Mouse (Mus musculus) heart, embryonic 16.5 days (tissue): ENCODE data around the gene Adcy2. TPM values are rescaled to one million over a fixed set of nuclear protein-coding genes. Genes with fewer than 3 reads are reported as not detected.

ENCODE experiments used
- ATAC-seq: fragments of 200-750 bp; cut with Nextera tagmentation; replicated peaks from 2 replicates; pipeline ENCODE4 v1.8.0; 2017; ENCODE audit warnings: moderate number of reproducible peaks; ENCODE audit not compliant: insufficient read depth, low FRiP score; ENCODE audit errors: extremely low read depth
- H3K27ac ChIP-seq: fragments of 300-500 bp; sonication (generic); 2 replicates; pipeline ENCODE4 v1.5.1; 2014; ENCODE audit warnings: mild to moderate bottlenecking, low read length, control low read depth, moderate library complexity
- H3K27me3 ChIP-seq: fragments of 300-500 bp; sonication (generic); 2 replicates; pipeline ENCODE4 v1.6.1; 2014; ENCODE audit warnings: low read length, mixed read lengths; ENCODE audit not compliant: control insufficient read depth, insufficient read depth
- H3K36me3 ChIP-seq: fragments of 300-500 bp; sonication (generic); 2 replicates; pipeline ENCODE4 v1.6.1; 2014; ENCODE audit not compliant: control insufficient read depth, insufficient read depth
- H3K4me1 ChIP-seq: fragments of 300-500 bp; sonication (generic); 2 replicates; pipeline ENCODE4 v1.6.1; 2014; ENCODE audit warnings: low read length, mixed read lengths; ENCODE audit not compliant: control insufficient read depth, insufficient read depth
- H3K4me2 ChIP-seq: fragments of 300-500 bp; sonication (generic); 2 replicates; pipeline ENCODE4 v1.6.1; 2014; ENCODE audit warnings: low read depth, mild to moderate bottlenecking, control low read depth, low read length
- H3K4me3 ChIP-seq: fragments of 300-500 bp; sonication (generic); 2 replicates; pipeline ENCODE4 v1.5.1; 2014; ENCODE audit warnings: mild to moderate bottlenecking, control low read depth, low read length
- H3K9ac ChIP-seq: fragments of 300-500 bp; sonication (generic); 2 replicates; pipeline ENCODE4 v1.6.1; 2014; ENCODE audit warnings: low read length, control low read depth
- H3K9me3 ChIP-seq: fragments of 300-500 bp; sonication (generic); replicated peaks from 2 replicates; pipeline ENCODE4 v1.6.1; 2016; ENCODE audit warnings: low read length; ENCODE audit not compliant: control insufficient read depth
- WGBS: fragments of 180-500 bp; shearing (Covaris S2); extraction: QIAGEN DNeasy Blood & Tissue Kit; methylation state at CpG from one replicate; pipeline ENCODE4 v1.1.7; 2014; 5-methylcytosine and 5-hydroxymethylcytosine counted together
- polyA plus RNA-seq: library from polyadenylated mRNA; unstranded; fragments of >200 nt; fragmentation: Nextera tagmentation; extraction: Ambion mirVana; gene quantifications from 2 replicates; pipeline ENCODE4 v1.2.1, GENCODE M21; 2015

Adcy2 gene
- polyA plus RNA-seq, 1 experiment from 2014 or later = 0.58 TPM

DNA sequence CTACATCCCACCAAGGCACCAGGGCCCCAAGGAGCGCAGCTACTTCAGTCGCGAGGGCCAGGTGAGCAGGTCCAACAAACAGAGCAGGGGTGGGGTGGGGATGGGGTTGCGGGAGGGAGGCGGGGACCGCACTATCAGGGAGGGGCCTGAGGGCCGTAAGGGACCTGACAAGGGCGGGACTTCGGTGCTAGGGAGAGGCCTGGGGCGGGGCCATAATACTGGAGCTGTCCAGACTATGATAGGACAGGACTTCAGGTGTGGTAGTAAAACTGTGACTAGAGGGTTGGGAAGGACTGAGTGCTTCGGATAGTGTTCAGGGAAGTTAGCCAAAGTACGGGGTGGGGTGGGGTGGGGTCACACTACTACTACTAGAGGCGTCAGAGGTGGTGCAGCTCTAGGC is 401.7 kb downstream of the Adcy2 start:
- ATAC-seq = 0 out of 2 replicates have a peak, but pooled peaks have one; percentile 33

DNA sequence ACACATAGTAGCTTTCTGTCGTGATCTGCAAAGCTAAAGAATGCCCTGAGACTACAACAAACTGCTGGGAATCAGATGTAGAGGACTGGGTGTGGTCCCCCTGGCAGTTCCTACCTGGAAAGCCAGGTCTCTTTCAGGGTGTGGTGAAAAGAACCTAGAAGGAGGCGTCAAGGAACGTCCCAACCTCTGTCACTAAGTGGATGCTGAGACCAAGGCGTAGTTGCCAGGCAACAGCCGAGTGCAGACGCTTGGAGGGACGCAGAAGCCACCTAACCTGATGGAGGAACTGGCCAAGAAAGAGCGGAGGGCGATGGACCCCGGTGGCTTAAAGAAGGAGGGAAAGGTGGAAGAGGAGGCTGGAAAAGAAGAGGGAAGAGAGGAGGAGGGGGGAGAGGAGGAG is 402.1 kb downstream of the Adcy2 start, which contains the start of gene 1700001L19Rik:
1700001L19Rik (plus strand) TSS at position 223 of the 400 bp plus-strand sequence.
- Histone ChIP-seq H3K36me3 (peaks cover 10% of the 10 kb centered on the region), H3K4me3 (no peak within 1 kb of the TSS), H3K9ac (no peak within 1 kb of the TSS), H3K4me2 (peak within 1 kb of the TSS; percentile 3; the same call in 1 of the 2 replicates), H3K9me3 (no peaks in the 10 kb centered on the region), H3K27ac (no peak within 1 kb of the TSS), H3K27me3 (peaks cover 7% of the 10 kb centered on the region; the same call in 1 of the 2 replicates), H3K4me1 (peaks cover 5% of the 10 kb centered on the region; the same call in 1 of the 2 replicates)
- no peak for ATAC-seq
- 12% methylated on average over 10 of the region's 10 CpGs for WGBS

More for the DNA sequence above, 401.7 kb downstream of the Adcy2 start:
- Histone ChIP-seq H3K27me3 (peaks cover 7% of the 10 kb centered on the region; the same call in 1 of the 2 replicates), H3K9me3 (no peaks in the 10 kb centered on the region), H3K4me3 (no peak overlapping the region), H3K4me1 (peaks cover 5% of the 10 kb centered on the region; the same call in 1 of the 2 replicates), H3K4me2 (peak overlapping the region; percentile 3; the same call in 1 of the 2 replicates), H3K36me3 (peaks cover 6% of the 10 kb centered on the region), H3K27ac (no peak overlapping the region), H3K9ac (no peak overlapping the region)
- 21% methylated on average over 13 of the region's 13 CpGs for WGBS

GRCm38 (mm10) chr13:68593797-68594196 is 405.5 kb downstream of the Adcy2 start:
- no peak overlapping the region for H3K9ac ChIP-seq
- H3K27ac ChIP-seq = no peak overlapping the region
- H3K27me3 ChIP-seq = peaks cover 7% of the 10 kb centered on the region; the same call in 1 of the 2 replicates
- no peak overlapping the region for H3K4me3 ChIP-seq
- H3K4me1 ChIP-seq = no peaks in the 10 kb centered on the region
- no peaks in the 10 kb centered on the region for H3K9me3 ChIP-seq
- H3K36me3 ChIP-seq = peaks cover 38% of the 10 kb centered on the region
- H3K4me2 ChIP-seq = no peak overlapping the region
- WGBS = 68% methylated on average over 1 of the region's 1 CpGs
- no peak for ATAC-seq

GRCm38 (mm10) chr13:68588352-68588751 is 411.0 kb downstream of the Adcy2 start:
- no peak for ATAC-seq
- no peak overlapping the region for H3K9ac ChIP-seq

DNA sequence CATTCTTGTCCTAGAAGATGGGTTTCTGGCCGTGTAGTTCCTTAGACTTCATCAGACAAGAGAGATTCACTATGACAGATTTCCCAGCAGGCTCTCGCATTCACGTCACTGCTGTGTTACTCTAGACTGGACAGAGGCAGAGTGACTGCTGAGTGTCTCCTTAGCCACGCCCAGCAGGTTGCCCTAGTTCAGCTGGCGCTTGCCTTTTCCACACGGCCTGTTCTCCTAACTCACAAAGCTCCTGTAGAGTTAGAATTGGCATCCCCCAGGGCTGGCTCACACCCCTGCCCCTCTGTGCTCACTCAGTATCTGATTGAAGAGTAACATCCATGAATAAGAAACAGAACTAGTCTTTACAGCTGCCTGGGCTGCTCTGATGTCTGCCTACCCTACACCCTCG is 413.9 kb downstream of the Adcy2 start:
- Histone ChIP-seq H3K27ac (no peak overlapping the region), H3K27me3 (no peaks in the 10 kb centered on the region), H3K9ac (no peak overlapping the region), H3K4me2 (no peak overlapping the region), H3K4me1 (peaks cover 15% of the 10 kb centered on the region), H3K9me3 (no peaks in the 10 kb centered on the region), H3K36me3 (peaks cover 52% of the 10 kb centered on the region), H3K4me3 (no peak overlapping the region)
- no peak for ATAC-seq
- 87% methylated on average over 7 of the region's 7 CpGs for WGBS

More at GRCm38 (mm10) chr13:68588352-68588751, 411.0 kb downstream of the Adcy2 start:
- Histone ChIP-seq H3K4me3 (no peak overlapping the region), H3K27ac (no peak overlapping the region), H3K4me1 (0 out of 2 replicates have a peak, but pooled peaks cover 2% of the 10 kb centered on the region), H3K27me3 (no peaks in the 10 kb centered on the region), H3K9me3 (no peaks in the 10 kb centered on the region), H3K36me3 (peaks cover 77% of the 10 kb centered on the region), H3K4me2 (no peak overlapping the region)

DNA sequence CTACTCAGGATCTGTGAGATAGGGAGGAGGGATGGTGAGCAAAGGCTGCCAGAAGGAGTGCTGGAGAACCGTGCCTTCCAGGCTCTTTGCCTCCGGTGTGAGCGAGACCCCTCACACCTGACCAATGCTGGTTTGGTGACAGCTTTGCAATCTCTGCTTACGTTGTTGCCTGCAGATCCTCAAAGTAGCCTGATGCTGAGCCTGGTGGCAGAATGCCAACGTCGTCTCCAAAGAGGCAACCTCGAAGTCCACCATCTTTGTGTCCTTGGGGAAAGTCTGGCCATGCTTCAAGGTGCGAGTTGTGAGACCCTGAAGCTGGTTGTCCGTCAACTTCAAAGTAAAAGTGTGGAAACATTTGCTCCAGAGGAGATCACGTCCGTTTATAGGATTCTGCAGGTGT is 415.4 kb downstream of the Adcy2 start:
- peaks cover 15% of the 10 kb centered on the region for H3K4me1 ChIP-seq
- no peak for ATAC-seq
- H3K4me2 ChIP-seq = no peak overlapping the region
- 89% methylated on average over 11 of the region's 11 CpGs for WGBS
- H3K4me3 ChIP-seq = no peak overlapping the region
- no peaks in the 10 kb centered on the region for H3K9me3 ChIP-seq
- no peak overlapping the region for H3K27ac ChIP-seq
- H3K27me3 ChIP-seq = no peaks in the 10 kb centered on the region
- H3K9ac ChIP-seq = no peak overlapping the region
- H3K36me3 ChIP-seq = peaks cover 43% of the 10 kb centered on the region

DNA sequence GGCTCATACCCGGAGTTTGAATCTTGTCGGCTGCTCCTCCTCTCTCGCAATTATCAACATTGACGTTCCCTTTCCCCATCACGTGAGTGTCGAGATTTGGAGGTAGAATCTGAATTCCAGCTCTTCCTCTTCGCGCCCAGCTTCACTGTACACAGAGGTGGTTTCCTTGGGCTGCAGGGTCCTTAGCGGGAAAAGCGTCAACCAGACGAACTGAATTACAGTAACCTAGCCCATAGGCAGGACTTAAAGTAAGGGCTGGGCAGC is 416.9 kb downstream of the Adcy2 start:
- Histone ChIP-seq H3K9me3 (no peaks in the 10 kb centered on the region), H3K4me2 (peak overlapping the region; percentile 84), H3K4me1 (peaks cover 15% of the 10 kb centered on the region), H3K27me3 (no peaks in the 10 kb centered on the region), H3K36me3 (peaks cover 32% of the 10 kb centered on the region), H3K27ac (peak overlapping the region; percentile 76), H3K4me3 (peak overlapping the region; percentile 96), H3K9ac (peak overlapping the region; percentile 92)
- 0% methylated on average over 11 of the region's 11 CpGs for WGBS
- 0 out of 2 replicates have a peak, but pooled peaks have one; percentile 0 for ATAC-seq

DNA sequence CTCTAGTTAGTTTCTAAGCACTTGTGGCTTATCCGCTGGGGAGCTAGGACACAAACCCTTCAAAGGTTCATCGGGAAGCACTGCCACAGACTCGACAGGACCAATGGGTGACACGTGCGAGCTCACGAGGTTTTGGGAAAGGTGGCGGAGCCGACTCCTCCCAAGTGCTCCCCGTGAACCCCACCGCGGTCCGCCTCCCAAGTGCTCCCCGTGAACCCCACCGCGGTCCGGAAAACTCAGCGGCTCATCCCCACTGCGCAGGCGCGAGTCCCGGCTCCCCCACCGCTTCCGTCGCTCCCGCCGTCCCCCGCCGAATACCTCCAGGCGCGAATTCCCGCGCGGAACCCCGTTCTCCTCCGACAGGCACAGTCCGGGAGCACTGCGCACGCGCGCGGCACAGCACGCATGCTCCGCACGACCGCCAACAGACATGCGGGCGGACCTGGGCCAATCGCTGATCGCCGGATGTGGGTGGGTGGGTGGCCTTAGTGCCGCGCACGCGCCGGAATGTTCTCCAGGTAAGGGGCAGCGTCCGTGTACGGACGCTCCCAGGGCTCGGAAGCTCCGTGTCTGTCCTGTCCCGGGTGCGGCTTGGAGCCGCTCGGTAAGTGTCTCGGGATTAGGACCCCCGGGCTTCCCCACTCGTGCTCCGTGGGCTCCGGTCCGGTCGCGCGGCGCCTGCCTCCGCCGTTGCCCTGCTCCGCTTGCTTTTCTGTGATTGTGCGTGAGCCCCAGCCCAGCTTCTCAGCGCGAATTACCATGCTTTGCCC is 417.4 kb downstream of the Adcy2 start, which contains the start of the genes Mtrr and Fastkd3:
Mtrr (minus strand) TSS at position 403 of the 770 bp plus-strand sequence.
Fastkd3 (plus strand) TSS at position 488 of the 770 bp plus-strand sequence.
- under 1% methylated on average over 74 of the region's 81 CpGs for WGBS
- H3K9ac ChIP-seq = peak within 1 kb of the TSS; percentile 92
- H3K27ac ChIP-seq = peak within 1 kb of the TSS; percentile 84
- no peaks in the 10 kb centered on the region for H3K9me3 ChIP-seq
- H3K4me3 ChIP-seq = peak within 1 kb of the TSS; percentile 96
- H3K27me3 ChIP-seq = no peaks in the 10 kb centered on the region
- peaks cover 37% of the 10 kb centered on the region for H3K36me3 ChIP-seq
- peaks cover 15% of the 10 kb centered on the region for H3K4me1 ChIP-seq
- H3K4me2 ChIP-seq = peak within 1 kb of the TSS; percentile 84
- ATAC-seq = peak; percentile 99

- 22% methylated on average over 14 of the region's 14 CpGs for WGBS
- peak overlapping the region; percentile 84 for H3K4me2 ChIP-seq
- H3K4me3 ChIP-seq = peak overlapping the region; percentile 96
- peaks cover 15% of the 10 kb centered on the region for H3K4me1 ChIP-seq
- H3K9me3 ChIP-seq = no peaks in the 10 kb centered on the region
- H3K36me3 ChIP-seq = peaks cover 40% of the 10 kb centered on the region
- peak overlapping the region; percentile 84 for H3K27ac ChIP-seq
- no peak for ATAC-seq
- H3K27me3 ChIP-seq = no peaks in the 10 kb centered on the region
- H3K9ac ChIP-seq = peak overlapping the region; percentile 92
These were observed 418.1 kb downstream of the Adcy2 start for GRCm38 (mm10) chr13:68581086-68581740.
